Mouse (Mus musculus) kidney, postnatal 36 days (tissue): ENCODE results near the gene Syngr3.
"Not testable (repeated sequence)": the region's sequence is repeated elsewhere in the genome, so short reads cannot be mapped to it uniquely, and the experiment has no call there.

Experiments used
- DNase-seq, 2 experiments: peaks; one replicate each; pipeline ENCODE4 v3.0.0; 2021 to 2022; ENCODE audit warnings: mixed read lengths in 2 of 2

The Syngr3 gene

DNA sequence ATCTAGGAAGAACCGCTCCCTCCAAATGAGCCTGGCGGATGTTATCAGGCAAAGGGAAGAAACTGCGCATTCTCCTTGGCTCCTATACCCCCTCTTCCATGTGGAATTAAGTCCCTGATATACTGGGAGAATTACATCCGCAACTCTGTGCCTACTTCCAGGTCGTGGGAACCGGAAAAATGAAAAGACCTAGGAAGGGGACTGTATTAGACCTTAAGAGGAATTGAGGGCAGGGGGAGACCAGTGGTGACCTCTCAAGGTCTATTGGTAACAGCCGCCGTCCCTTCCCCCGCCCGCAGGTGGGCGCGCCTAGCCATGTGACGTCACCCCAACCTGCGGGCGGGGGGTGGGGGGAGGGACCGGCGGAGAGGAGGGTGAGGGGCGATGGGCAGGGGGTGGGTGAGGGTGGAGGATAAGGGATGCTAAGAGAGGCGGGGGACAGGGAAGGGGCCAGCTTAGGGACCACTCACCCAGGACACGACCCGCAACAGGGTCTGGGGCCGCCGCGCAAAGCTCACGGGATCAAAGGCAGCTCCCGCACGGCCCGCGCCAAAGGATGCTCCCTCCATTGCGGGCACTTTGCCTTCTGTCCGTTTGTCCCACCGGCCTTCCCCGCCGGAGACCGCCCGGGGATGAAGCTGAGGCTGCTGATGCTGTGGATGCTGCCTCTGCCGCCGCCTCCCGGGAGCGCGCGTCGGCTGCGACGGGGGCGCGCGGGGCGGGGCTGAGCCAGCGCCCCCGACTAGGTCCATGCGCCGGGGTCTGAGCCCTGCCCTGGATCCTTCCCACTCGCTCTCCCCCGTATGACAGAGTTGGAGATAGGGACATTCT lies at the start of gene Syngr3:
Syngr3 (minus strand) TSS at position 705 of the 831 bp plus-strand sequence.
- no peak for DNase-seq

DNA sequence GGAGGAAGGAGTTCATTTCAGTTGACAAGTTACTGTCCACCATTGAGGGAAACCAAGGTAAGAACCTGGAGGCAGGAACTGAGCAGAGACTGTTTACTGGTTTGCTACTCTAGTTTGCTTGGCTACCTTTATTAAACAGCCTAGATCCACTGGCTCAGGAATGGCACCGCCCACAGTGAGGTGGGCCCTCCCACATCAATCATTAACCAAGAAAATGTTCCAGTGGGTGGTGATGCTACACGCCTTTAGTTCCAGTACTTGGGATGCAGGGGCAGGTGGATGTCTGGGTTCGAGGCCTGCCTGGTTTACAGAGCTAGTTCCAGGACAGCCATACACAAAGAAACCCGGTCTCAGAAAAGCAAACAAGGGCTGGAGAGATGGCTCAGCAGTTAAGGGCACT lies 48.5 kb upstream of the Syngr3 start:
- DNase-seq: peak; percentile 82 to 84

DNA sequence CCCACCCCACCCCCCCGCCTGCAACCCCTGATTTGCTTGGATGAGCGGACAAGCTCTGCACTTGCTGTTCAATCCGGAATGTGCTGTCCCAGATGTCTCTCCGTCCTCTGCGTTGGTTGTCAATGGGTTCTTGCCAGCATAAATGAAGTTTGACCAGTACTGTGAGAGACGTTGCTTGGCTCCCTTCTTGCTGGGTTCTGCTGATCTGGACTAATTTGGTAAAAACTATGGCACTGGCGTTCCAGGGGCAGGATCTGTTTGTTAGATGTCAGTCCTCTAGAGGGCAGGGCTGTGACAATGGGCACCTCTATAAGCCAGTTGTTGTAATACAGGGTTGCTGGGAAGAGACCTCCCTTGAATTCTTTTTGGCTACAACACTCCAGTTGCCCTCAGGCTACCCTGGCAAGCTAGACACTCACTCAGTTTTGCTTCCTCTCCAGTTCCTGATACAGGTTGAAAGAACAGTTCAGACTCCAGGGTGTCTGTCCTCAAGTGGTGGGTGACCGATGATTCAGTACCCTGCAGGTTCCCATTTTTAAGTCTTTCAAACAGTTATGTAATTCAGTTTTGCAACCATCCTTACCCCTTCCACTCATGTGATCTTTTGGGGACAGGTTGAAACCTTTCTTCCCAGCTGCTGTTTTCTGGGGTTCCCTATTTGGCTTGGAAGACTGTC lies 47.5 kb upstream of the Syngr3 start:
- DNase-seq: peak; percentile 59 to 73

DNA sequence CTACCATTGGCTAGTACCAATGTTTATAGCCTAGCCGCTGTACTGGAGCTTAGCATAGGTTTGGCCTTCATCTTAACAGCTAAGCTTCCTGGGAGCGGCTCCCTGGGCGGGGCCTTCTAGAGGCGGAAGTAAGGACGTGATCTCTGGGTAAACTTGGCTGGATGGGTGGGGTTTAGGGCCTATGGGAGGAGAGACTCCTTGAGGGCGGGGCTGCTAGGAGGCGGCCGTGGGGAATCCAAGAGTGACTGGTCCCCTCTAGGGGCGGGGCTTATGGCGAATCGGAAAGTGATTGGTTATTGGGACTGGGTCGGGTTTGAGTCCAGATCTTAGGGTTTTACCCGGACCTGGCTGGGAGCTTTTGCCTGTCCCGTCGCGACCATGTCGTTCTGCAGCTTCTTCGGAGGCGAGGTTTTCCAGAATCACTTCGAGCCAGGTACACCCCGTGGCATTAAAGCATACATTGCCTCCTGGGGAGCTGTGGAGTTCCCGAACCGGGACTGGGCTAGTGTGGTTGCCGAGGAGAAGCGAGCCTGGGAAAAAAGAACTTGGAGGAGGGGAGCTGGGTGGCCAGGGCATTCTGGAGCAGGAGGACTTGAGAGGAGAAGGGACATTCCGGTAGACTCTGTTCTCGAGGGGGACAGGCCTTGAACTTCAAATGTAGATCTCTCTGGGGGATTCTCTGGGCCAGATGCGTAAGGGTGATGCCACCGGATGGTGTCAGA lies 46.7 kb upstream of the Syngr3 start, which contains the start of gene Msrb1:
Msrb1 (plus strand) TSS at position 313 of the 722 bp plus-strand sequence.
- peak; percentile 98 to 99 for DNase-seq

DNA sequence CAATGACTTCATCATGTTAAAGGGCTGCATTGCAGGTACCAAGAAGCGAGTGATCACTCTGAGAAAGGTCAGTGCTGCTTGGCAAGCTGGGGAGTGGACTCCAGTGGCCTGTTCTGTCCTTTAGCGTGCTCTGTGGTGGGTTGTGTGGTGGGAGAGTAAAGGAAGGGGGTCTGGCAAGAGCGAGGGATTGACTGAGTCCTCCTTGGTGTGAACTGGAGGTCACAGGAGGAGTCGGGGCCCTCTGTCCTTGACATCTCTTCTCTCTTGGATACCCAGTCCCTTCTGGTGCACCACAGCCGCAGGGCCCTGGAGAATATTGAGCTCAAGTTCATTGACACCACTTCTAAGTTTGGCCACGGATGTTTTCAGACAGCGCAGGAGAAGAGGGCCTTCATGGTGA lies 45.7 kb upstream of the Syngr3 start:
- no peak for DNase-seq

DNA sequence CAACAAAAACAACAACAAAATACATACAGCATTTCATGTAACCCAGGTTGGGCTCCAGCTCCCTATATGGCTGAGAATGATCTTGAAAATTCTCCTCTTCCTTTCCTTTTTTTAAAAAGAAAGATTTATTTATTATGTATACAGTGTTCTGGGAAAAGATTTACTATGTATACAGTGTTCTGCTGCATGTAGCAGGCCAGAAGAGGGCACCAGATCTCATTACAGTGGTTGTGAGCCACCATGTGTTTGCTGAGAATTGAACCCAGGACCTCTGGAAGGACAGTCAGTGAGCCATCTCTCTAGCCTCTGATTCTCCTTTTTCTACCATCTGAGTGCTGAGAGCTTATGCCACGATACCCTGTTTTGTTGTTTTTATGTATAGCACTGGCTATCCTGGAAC lies 44.8 kb upstream of the Syngr3 start:
- DNase-seq: no peak

DNA sequence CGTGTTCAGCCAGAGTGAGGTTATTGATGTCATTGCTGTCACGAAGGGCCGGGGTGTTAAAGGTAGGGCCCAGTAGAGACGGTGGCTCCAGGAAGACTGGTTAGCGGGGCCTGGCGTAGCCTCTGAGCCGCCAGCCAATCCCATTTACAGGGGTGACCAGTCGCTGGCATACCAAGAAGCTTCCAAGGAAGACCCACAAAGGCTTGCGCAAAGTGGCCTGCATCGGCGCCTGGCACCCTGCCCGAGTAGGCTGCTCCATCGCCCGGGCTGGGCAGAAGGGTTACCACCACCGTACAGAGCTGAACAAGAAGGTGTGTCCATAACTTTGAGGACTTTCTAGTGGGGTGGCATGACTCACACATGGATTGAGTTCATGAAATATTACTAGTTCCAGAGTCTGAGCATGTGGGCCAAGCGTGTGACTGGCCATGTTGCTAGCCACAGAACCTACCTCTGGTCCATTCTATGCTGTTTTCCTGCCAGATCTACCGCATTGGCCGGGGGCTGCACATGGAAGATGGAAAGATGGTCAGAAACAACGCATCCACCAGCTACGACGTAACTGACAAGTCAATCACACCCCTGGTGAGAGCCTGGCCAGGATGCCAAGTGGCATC lies 43.8 kb upstream of the Syngr3 start:
- no peak for DNase-seq

DNA sequence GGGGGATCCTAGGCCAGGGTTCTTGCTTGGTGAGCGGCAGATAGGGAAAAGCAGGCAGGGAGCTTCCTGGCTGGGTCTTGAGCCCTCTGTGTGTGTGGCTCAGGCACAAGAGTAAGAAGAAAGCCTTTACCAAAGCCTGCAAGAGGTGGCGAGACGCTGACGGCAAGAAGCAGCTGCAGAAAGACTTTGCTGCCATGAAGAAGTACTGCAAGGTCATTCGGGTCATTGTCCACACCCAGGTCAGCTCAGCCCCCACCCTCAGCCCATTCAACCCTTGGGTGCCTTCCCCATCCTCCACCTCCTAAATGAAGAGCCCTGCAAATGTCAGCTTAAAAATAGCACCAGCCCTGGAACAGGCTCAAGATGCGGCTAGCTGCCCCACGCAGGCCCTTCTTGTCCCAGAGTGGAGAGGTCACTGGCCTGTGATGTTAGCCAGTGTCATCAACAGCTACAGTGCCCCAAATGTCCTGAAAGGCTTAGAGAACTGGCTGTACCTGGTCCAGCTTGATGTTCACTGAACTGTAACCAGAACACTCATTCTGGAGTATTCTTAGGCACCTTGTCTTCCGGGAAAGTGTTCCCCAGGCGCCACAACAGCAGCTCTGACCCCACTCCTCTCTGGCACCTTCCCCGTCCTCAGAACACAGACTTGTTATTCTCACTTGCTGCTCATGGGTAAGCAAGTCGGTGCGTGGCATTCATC lies 42.6 kb upstream of the Syngr3 start:
- peak in 1 of 2 experiments; percentile 56 for DNase-seq

DNA sequence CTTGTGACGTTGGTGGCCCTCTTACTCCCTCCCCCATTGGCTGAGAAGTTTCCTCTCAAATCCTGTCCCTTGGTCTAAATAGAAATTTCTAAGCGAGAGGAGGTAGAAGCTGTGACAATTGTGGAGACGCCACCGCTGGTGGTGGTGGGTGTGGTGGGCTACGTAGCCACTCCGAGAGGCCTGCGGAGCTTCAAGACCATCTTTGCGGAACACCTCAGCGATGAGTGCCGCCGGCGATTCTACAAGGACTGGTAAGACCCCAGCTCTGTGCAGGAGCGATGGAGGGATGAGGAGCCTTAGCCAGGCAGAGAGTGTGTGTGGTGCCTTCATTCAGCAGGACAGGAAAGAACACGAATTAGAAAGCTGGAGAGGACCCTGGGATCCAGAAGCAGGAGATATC lies 41.0 kb upstream of the Syngr3 start:
- no peak for DNase-seq

DNA sequence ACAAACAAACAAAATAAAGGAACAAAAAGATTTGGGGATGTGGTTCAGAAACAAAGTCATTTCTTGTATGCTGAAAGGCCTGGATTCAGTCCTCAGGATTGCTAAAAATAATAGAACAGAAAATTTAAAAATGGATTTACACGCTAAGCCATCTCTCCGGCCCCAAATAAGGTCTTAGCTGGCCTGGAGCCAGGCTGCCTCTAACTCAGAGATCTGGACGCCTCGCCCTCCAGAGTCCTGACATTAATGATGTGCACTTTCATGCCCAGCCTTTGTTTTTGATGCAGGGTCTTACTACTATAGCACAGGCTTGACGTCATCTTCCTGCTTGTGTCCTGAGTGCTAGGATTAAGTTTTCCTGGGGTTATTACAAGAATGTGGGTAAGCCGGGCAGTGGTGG lies 39.3 kb upstream of the Syngr3 start:
- no peak for DNase-seq

DNA sequence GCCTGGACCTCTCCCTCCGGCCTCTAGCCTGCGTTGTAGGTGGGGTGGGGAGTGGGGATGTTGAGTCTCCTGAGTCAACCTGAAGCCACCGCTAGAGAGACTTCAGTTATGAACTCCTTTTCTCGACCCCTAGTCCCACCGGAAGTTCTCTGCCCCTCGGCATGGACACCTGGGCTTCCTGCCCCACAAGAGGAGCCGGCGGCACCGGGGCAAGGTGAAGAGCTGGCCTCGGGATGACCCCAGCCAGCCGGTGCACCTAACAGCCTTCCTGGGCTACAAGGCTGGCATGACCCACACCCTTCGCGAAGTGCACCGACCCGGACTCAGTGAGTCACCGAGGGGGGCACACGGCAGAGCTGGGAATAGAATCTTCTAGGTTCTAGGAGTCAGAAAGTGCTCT lies 38.4 kb upstream of the Syngr3 start:
- DNase-seq: no peak

DNA sequence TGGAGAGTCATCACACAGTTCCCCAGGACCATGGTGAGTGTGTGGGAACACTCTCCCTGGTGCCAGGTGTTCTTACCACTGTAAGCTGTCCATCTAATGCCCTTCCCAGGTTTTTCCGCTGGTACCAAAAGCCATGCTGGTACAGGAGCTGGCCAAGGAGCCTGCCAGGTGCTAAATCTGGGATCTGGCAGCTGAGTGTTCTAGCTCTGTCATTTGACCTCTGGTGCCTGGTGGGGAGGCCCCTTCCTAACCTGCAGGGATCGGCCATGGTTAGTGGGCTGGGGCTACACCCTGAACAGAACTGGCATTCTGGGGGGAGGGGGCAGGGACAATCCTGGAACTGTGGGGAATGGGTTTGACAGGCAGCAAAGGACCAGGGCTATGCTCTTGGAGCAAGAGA lies 37.9 kb upstream of the Syngr3 start, which contains the start of gene Rpl3l:
Rpl3l (plus strand) TSS at position 203 of the 400 bp plus-strand sequence.
- no peak for DNase-seq

DNA sequence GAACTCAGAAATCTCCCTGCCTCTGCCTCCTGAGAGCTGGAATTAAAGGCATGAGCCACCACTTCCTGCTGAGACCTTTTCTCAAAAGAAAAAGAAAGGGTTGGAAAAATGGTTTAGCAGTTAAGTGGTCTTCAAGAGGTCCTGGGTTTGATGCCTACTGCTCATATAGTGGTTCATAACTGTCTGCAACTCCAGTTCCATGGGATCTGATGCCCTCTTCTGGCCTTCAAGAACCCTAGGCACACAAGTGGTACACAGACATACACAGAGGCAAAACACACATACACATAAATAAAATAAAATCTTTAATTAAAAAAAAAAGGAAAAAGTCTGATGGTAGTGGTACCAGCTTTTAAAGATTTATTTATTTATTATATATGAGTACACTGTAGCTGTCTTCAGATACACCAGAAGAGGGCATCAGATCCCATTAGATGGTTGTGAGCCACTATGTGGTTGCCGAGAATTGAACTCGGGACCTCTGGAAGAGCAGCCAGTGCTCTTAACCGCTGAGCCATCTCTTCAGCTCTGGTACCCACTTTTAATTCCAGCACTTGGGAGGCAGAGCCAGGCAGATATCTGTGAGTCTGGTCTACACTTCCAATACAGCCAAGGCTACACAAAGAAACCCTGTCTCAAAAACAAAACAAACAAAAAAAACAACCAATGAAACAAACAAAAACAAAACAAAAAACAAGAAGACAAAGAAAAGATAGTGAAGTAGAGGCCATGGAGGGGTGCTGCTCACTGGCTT lies 36.1 kb upstream of the Syngr3 start:
- DNase-seq: no peak

DNA sequence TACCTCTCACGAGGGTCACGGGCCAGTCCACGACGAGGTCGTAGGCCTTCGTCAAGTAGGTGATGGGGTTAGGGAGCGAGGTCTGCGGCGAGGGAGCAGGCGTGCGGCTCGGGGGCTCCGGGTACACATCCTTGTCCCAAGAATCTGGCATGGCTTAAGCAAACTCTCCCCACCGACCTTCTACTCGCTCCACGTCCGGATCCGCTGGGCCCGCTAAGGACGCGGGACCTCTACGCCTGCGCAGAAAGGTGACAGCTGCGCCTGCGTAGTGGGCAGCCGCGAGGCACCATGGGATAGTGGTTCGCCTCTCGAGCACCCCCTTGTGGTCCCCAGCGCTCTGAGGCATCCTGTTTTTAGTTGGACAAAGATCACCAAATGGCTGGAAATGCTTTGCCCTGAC lies 34.4 kb upstream of the Syngr3 start, which contains the start of gene Ndufb10:
Ndufb10 (minus strand) TSS at position 295 of the 400 bp plus-strand sequence.
- DNase-seq: peak; percentile 97 to 99

DNA sequence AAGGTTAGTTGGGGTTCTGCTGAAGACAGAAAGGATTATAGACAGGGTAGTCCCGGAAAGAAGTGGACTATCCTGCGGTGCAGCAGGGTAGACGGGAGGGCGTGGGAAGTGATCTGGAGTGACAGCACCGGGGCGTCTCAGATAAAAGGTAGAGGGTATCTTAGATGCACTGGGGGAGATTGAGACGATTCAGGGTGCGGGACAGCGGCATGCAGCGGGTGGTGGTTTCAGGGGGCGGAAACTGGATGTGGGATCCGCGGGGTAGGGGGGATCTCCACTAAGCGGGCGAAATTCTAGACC lies 34.1 kb upstream of the Syngr3 start:
- DNase-seq: peak in 1 of 2 experiments; percentile 37

DNA sequence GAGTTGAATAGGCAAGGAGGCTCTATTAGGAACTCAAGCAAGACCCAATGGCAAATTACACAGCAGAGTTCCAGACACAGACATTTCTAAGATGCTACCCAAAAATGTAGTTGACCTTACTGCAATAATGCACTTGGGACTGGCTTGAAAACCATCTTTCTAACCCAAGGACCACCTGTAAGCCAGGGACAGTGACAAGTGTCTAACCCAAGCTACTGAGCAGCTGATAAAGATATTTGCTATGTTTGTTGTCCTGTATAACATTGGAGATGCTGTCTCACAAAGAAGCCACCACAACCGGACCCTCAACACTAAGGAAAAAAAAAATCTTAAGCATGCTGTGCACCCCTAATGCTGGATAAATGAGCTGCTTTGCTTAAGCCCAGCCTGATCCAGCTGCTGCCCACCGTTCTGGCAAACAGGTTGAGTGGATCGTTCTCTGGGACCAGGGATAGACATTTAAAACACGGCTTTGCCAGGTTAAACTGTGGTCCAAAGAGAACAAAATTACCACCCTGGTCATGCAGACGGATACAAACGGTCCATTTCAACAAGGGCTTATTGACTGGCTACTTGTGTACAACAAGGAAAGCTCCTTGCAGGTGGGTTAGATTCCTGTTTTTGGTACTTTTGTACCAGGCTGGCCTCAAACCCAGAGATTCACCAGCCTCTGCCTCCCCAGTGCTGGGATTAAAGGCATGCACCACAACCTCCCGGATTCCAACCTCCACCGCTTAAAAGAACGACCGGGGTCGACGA lies 33.5 kb upstream of the Syngr3 start:
- DNase-seq: no peak

DNA sequence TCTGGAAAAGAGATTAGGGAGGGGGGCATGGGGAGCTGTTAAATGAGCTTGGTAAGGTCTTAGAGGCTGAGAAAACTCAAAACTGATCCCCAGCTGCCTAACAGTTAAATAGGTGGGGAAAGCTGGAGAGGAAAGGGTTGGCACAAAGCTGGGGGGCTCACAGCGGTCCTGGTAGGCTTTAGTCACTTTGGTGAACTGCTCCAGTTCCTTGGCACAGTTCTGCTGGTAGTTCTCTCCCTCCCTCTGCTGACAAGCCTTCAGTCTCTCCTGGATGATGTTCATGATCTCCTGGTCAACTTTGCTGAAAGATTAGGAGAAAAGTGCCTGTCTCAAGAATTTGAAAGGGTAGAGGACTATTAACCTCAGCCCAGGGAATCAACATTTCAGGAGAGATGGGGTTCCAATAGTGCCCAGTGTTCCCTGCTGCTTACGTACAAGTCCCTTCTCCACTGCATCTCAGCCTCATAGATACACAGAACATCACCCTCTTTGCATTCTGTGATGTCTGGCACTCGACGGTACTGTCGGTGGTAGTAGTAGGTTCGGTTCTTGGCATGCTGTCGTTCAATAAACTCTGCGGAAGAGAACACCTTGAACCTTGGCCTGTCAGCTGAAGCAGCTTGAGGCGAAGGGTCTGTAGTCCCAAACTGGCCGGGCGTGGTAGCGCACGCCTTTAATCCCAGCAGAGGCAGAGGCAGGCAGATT lies 32.6 kb upstream of the Syngr3 start:
- peak in 1 of 2 experiments; percentile 39 for DNase-seq

DNA sequence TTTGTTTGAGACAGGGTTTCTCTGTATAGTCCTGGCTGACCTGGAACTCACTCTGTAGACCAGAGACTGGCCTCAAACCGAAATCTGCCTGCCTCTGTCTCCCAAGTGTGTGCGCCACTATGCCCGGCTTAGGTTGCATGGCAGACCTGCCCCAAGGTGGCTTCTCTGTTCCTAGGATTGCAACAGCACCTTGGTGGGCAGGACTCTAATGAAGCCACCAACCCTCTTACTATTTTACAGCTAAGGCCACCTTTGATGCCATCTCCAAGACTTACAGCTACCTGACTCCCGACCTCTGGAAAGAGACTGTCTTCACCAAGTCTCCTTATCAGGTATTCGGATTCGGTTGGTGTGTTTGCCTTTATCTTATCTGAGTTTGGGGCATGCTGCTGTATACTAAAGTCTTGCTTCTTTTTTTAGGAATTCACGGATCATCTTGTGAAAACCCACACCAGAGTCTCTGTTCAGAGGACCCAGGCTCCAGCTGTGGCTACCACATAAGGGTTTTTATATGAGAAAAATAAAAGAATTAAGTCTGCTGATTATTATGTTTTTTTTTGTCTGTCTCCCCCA lies 31.7 kb upstream of the Syngr3 start:
- DNase-seq: not testable (repeated sequence)

DNA sequence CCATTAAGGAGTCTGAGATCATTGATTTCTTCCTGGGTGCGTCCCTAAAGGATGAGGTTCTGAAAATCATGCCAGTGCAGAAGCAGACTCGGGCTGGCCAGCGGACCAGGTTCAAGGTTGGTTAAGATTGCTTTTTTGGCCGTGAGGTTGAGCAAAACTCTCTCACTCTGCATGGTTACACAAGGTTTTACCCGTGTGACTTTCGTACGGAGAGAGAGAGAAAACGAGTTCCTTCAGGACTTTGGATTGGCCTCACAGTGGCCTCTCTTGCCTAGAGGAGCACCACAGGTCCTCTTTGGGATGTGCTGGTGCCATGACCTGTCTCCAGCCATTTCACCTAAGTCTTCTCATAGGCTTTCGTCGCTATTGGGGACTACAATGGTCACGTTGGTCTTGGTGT lies 30.9 kb upstream of the Syngr3 start:
- DNase-seq: not testable (repeated sequence)
